Mouse (Mus musculus) myocyte (in vitro differentiated cells): Measurements from ENCODE around the gene Fnbp1l. TPM values are rescaled to one million over a fixed set of nuclear protein-coding genes. Genes with fewer than 3 reads are reported as not detected.

Experiments
- H3K27me3 ChIP-seq: one replicate; pipeline ENCODE4 v1.6.1; 2011; ENCODE audit not compliant: control insufficient read depth, insufficient read depth, insufficient read length
- H3K36me3 ChIP-seq: one replicate; pipeline ENCODE4 v1.6.1; 2011; ENCODE audit not compliant: control insufficient read depth, insufficient read depth
- H3K4me2 ChIP-seq: one replicate; pipeline ENCODE4 v1.6.1; 2011; ENCODE audit warnings: low read depth, control low read depth
- H3K4me3 ChIP-seq: one replicate; pipeline ENCODE4 v1.5.1; 2011; ENCODE audit warnings: mild to moderate bottlenecking, control low read depth, moderate library complexity
- H3K79me2 ChIP-seq: one replicate; pipeline ENCODE4 v1.6.1; 2011; ENCODE audit not compliant: control insufficient read depth, insufficient read depth
- H3ac ChIP-seq: one replicate; pipeline ENCODE4 v1.6.1; 2011; ENCODE audit not compliant: control insufficient read depth, insufficient read length
- CEBPB ChIP-seq: IDR thresholded peaks from 2 replicates; pipeline ENCODE4 v1.6.1; 2011; ENCODE audit warnings: mild to moderate bottlenecking, moderate library complexity; ENCODE audit not compliant: poor library complexity, insufficient read depth, severe bottlenecking
- E2F4 ChIP-seq: IDR thresholded peaks from one replicate; pipeline ENCODE4 v1.6.1; 2011; ENCODE audit warnings: mild to moderate bottlenecking, control low read depth, moderate library complexity; ENCODE audit not compliant: insufficient read depth
- MYOD1 ChIP-seq, 3 experiments: IDR thresholded peaks; one replicate each; pipeline ENCODE4 v1.6.1; 2011; ENCODE audit warnings: control low read depth in 2 of 3, low read depth in 2 of 3, mild to moderate bottlenecking in 2 of 3, moderate library complexity in 1 of 3; ENCODE audit not compliant: insufficient read length in 2 of 3, control insufficient read depth in 1 of 3
- MYOG ChIP-seq, 3 experiments: IDR thresholded peaks; one replicate each; pipeline ENCODE4 v1.6.1; 2011; ENCODE audit warnings: control low read depth in 2 of 3, low read depth in 2 of 3, mild to moderate bottlenecking in 2 of 3; ENCODE audit not compliant: insufficient read length in 2 of 3, control insufficient read depth in 1 of 3, insufficient read depth in 1 of 3
- POLR2A ChIP-seq: IDR thresholded peaks from one replicate; pipeline ENCODE4 v1.6.1; 2011; ENCODE audit warnings: low read depth, mild to moderate bottlenecking, control low read depth, moderate library complexity; ENCODE audit not compliant: insufficient read length
- POLR2AphosphoS2 ChIP-seq: IDR thresholded peaks from one replicate; pipeline ENCODE4 v1.6.1; 2011; ENCODE audit warnings: low read depth, control low read depth; ENCODE audit not compliant: insufficient read length
- REST ChIP-seq: IDR thresholded peaks from one replicate; pipeline ENCODE4 v1.6.1; 2011; ENCODE audit warnings: mild to moderate bottlenecking, control low read depth, moderate library complexity; ENCODE audit not compliant: insufficient read depth, insufficient read length
- SRF ChIP-seq: IDR thresholded peaks from one replicate; pipeline ENCODE4 v1.6.1; 2011; ENCODE audit warnings: low read depth; ENCODE audit not compliant: control insufficient read depth, insufficient read length
- TCF12 ChIP-seq: IDR thresholded peaks from one replicate; pipeline ENCODE4 v1.6.1; 2011; ENCODE audit warnings: mild to moderate bottlenecking, control low read depth; ENCODE audit not compliant: poor library complexity, insufficient read depth, severe bottlenecking
- TCF3 ChIP-seq: IDR thresholded peaks from one replicate; pipeline ENCODE4 v1.6.1; 2011; ENCODE audit warnings: low read depth, control low read depth; ENCODE audit not compliant: insufficient read length
- USF1 ChIP-seq: IDR thresholded peaks from one replicate; pipeline ENCODE4 v1.6.1; 2011; ENCODE audit warnings: low read depth, mild to moderate bottlenecking, control low read depth, moderate library complexity
- polyA plus RNA-seq: library from polyadenylated mRNA; unstranded; fragments of >200 nt; fragmentation: generic; extraction: Trizol; gene quantifications from one replicate; pipeline ENCODE4 v1.2.1, GENCODE M21; 2012; ENCODE audit warnings: missing spikeins

Gene Fnbp1l
- polyA plus RNA-seq, 1 experiment = 8.6 TPM

DNA sequence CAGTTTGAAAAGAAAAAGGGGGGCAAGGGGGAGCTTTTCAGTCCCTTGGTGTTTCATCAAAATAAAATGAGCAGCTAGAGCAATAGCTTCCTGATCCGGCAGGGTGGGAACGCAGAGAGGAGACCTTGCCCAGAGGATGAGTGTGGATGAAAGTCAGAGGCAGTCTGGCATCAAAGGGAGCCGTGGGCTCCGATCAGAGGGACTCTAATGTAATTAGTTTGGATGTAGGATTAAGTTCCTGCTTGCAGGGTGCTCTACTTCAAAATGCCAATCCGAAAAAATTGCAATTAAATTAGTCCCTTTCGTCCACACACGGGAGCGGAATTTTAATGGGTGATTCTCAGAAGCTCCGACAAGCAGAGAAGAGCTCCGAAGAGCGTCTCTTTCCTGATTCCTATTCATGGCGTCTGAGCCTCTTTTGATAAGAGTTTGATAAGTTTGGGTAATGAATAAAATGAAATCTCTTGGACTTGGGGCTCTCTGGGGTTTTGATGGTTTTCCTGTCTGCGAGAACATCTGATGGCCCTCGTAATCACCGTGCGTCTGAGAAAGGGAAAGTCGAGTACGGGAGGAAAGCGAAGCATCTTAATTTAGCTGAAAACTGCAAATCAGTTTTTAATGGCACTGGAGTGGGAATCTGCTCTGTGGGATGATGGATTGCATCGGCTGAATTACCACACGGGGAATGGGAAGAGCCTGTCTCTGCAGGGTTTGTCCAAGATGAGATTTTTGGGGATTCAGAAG, 126.5 kb downstream of the Fnbp1l start:
- Histone ChIP-seq H3K27me3 (no peaks in the 10 kb centered on the region), H3K4me3 (no peak overlapping the region), H3K4me2 (no peak overlapping the region), H3K79me2 (peaks cover 93% of the 10 kb centered on the region), H3ac (no peak overlapping the region), H3K36me3 (no peaks in the 10 kb centered on the region)
- TF ChIP-seq E2F4 (no peak), POLR2AphosphoS2 (no peak)

- no peak overlapping the region for H3ac ChIP-seq
- H3K4me2 ChIP-seq = no peak overlapping the region
- TF ChIP-seq MYOD1 (IDR thresholded peaks at IDR 0.05; ENCODE audit: control insufficient read depth in 1 of 3, insufficient read length in 2 of 3, low read depth in 2 of 3) (no peak), REST (no peak), POLR2A (no peak), TCF12 (no peak), E2F4 (no peak), CEBPB (no peak), MYOG (IDR thresholded peaks at IDR 0.05; ENCODE audit: control insufficient read depth in 1 of 3, insufficient read depth in 1 of 3, insufficient read length in 2 of 3, low read depth in 2 of 3) (no peak), TCF3 (no peak), USF1 (no peak)
- H3K27me3 ChIP-seq = no peaks in the 10 kb centered on the region
- H3K36me3 ChIP-seq = no peaks in the 10 kb centered on the region
- peaks cover 93% of the 10 kb centered on the region for H3K79me2 ChIP-seq
- no peak overlapping the region for H3K4me3 ChIP-seq
These were observed 127.5 kb downstream of the Fnbp1l start for GRCm38 (mm10) chr3:122492006-122492405.

DNA sequence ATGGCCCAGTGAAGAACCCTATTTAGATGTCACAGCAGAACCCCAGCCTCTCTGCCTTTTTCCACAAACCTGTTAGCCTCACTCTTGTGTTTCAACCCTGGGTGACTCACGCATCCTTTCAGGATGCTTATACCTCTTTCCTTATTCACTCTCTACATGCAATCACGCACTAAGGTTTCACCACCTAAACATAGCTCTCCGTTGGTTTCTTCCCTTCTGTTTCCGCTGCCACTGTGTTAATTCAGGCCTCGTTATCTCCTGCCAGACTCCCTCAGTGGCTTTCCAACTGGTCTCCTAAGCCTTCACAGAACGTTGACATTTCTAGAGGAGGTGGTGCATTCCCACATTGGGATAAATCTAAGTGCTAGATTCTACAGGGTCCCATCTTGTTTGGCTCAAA, 128.9 kb downstream of the Fnbp1l start:
- no peaks in the 10 kb centered on the region for H3K27me3 ChIP-seq
- no peak overlapping the region for H3K4me2 ChIP-seq
- H3ac ChIP-seq = no peak overlapping the region
- H3K36me3 ChIP-seq = no peaks in the 10 kb centered on the region
- TF ChIP-seq MYOG (IDR thresholded peaks at IDR 0.05; ENCODE audit: control insufficient read depth in 1 of 3, insufficient read depth in 1 of 3, insufficient read length in 2 of 3, low read depth in 2 of 3) (no peak), TCF12 (no peak), SRF (no peak), TCF3 (no peak)
- H3K4me3 ChIP-seq = no peak overlapping the region
- H3K79me2 ChIP-seq = peaks cover 93% of the 10 kb centered on the region

Other genes with a start within 250 kb of the Fnbp1l start
- gene Pde5a, start 109.2 kb upstream of the Fnbp1l start, polyA plus RNA-seq = 4.5 TPM